Mouse (Mus musculus): ENCODE data around the gene Prkch. TPM values are rescaled to one million over a fixed set of nuclear protein-coding genes. Genes with fewer than 3 reads are reported as not detected.

Prkch gene
- polyA plus RNA-seq, 1 experiment from 2014 or later: 11.2 TPM

GRCm38 (mm10) chr12:73585850-73586249, 1.3 kb downstream of the Prkch start:
- H3K4me2 ChIP-seq (ENCODE audit: low read length): peak overlapping the region; percentile 96
- H3K4me1 ChIP-seq (replicated peaks; ENCODE audit: insufficient read depth, low read length): no peaks in the 10 kb centered on the region
- 3% methylated on average over 7 of the region's 7 CpGs for WGBS
- no peak for ATAC-seq (replicated peaks; ENCODE audit: low FRiP score, low read depth)
- no peaks in the 10 kb centered on the region for H3K9me3 ChIP-seq (replicated peaks; ENCODE audit: low read length)
- H3K36me3 ChIP-seq (ENCODE audit: insufficient read depth, low read length): no peaks in the 10 kb centered on the region
- H3K4me3 ChIP-seq (replicated peaks; ENCODE audit: low read depth, low read length): peak overlapping the region; percentile 75
- H3K9ac ChIP-seq (ENCODE audit: low read depth, low read length): peak overlapping the region; percentile 81
- H3K27ac ChIP-seq: no peak overlapping the region
- no peak for DNase-seq (ENCODE audit: low spot score)
- no peak for TF ChIP-seq CTCF (IDR thresholded peaks at IDR 0.05; ENCODE audit: low read depth)
- H3K27me3 ChIP-seq (ENCODE audit: insufficient read depth, low read length): peaks cover 5% of the 10 kb centered on the region; the same call in 1 of the 2 replicates

DNA sequence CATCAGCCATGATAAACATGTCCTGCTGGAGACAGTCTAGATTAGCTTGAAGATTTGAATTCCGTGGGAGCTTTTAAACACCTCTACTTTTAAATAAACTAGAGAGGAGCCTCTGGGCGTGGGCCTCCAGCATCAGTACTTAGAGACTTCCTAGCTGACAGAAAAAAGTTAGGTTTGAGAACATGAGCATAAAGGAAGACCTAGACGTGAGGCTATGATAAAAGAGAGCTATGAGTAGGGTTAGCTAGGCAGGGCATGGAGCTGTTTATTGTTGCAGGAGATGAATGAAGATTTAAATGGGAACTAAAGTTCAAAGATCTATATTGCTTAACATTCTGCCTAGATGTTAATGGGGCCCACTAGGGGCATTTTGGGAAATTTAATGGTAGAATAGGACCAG, 2.7 kb downstream of the Prkch start:
- Histone ChIP-seq H3K4me2 (ENCODE audit: low read length) (peak overlapping the region; percentile 38), H3K27me3 (ENCODE audit: insufficient read depth, low read length) (peaks cover 5% of the 10 kb centered on the region; the same call in 1 of the 2 replicates), H3K27ac (no peak overlapping the region), H3K9me3 (replicated peaks; ENCODE audit: low read length) (no peaks in the 10 kb centered on the region), H3K36me3 (ENCODE audit: insufficient read depth, low read length) (no peaks in the 10 kb centered on the region), H3K4me3 (replicated peaks; ENCODE audit: low read depth, low read length) (0 out of 2 replicates have a peak overlapping the region, but pooled peaks have one; percentile 13), H3K9ac (ENCODE audit: low read depth, low read length) (no peak overlapping the region), H3K4me1 (replicated peaks; ENCODE audit: insufficient read depth, low read length) (no peaks in the 10 kb centered on the region)
- ATAC-seq (replicated peaks; ENCODE audit: low FRiP score, low read depth) (no peak), DNase-seq (ENCODE audit: low spot score) (no peak)
- no peak for TF ChIP-seq CTCF (IDR thresholded peaks at IDR 0.05; ENCODE audit: low read depth)
- WGBS: 61% methylated on average over 3 of the region's 3 CpGs

GRCm38 (mm10) chr12:73590627-73591276, 6.2 kb downstream of the Prkch start:
- H3K4me1 ChIP-seq (replicated peaks; ENCODE audit: insufficient read depth, low read length): no peaks in the 10 kb centered on the region
- TF ChIP-seq CTCF (IDR thresholded peaks at IDR 0.05; ENCODE audit: low read depth): no peak
- WGBS: 70% methylated on average over 15 of the region's 15 CpGs
- no peak for DNase-seq (ENCODE audit: low spot score)
- H3K4me2 ChIP-seq (ENCODE audit: low read length): 0 out of 2 replicates have a peak overlapping the region, but pooled peaks have one; percentile 5
- H3K4me3 ChIP-seq (replicated peaks; ENCODE audit: low read depth, low read length): no peak overlapping the region
- no peaks in the 10 kb centered on the region for H3K36me3 ChIP-seq (ENCODE audit: insufficient read depth, low read length)
- H3K27ac ChIP-seq: peak overlapping the region; percentile 20
- no peaks in the 10 kb centered on the region for H3K9me3 ChIP-seq (replicated peaks; ENCODE audit: low read length)
- no peak overlapping the region for H3K9ac ChIP-seq (ENCODE audit: low read depth, low read length)
- ATAC-seq (replicated peaks; ENCODE audit: low FRiP score, low read depth): no peak
- peaks cover 5% of the 10 kb centered on the region; the same call in 1 of the 2 replicates for H3K27me3 ChIP-seq (ENCODE audit: insufficient read depth, low read length)

- no peak for TF ChIP-seq CTCF (IDR thresholded peaks at IDR 0.05; ENCODE audit: low read depth)
- H3K9ac ChIP-seq (ENCODE audit: low read depth, low read length): no peak overlapping the region
- DNase-seq (ENCODE audit: low spot score) (peak; percentile 48), ATAC-seq (replicated peaks; ENCODE audit: low FRiP score, low read depth) (no peak)
- H3K36me3 ChIP-seq (ENCODE audit: insufficient read depth, low read length): no peaks in the 10 kb centered on the region
- no peak overlapping the region for H3K4me3 ChIP-seq (replicated peaks; ENCODE audit: low read depth, low read length)
- H3K27ac ChIP-seq: peak overlapping the region; percentile 52; the same call in 1 of the 2 replicates
- H3K4me2 ChIP-seq (ENCODE audit: low read length): no peak overlapping the region; the same call in 1 of the 2 replicates
- peaks cover 5% of the 10 kb centered on the region; the same call in 1 of the 2 replicates for H3K27me3 ChIP-seq (ENCODE audit: insufficient read depth, low read length)
- H3K4me1 ChIP-seq (replicated peaks; ENCODE audit: insufficient read depth, low read length): no peaks in the 10 kb centered on the region
- 68% methylated on average over 7 of the region's 11 CpGs for WGBS
- H3K9me3 ChIP-seq (replicated peaks; ENCODE audit: low read length): no peaks in the 10 kb centered on the region
Observed at GRCm38 (mm10) chr12:73591625-73592024, 7.0 kb downstream of the Prkch start.

DNA sequence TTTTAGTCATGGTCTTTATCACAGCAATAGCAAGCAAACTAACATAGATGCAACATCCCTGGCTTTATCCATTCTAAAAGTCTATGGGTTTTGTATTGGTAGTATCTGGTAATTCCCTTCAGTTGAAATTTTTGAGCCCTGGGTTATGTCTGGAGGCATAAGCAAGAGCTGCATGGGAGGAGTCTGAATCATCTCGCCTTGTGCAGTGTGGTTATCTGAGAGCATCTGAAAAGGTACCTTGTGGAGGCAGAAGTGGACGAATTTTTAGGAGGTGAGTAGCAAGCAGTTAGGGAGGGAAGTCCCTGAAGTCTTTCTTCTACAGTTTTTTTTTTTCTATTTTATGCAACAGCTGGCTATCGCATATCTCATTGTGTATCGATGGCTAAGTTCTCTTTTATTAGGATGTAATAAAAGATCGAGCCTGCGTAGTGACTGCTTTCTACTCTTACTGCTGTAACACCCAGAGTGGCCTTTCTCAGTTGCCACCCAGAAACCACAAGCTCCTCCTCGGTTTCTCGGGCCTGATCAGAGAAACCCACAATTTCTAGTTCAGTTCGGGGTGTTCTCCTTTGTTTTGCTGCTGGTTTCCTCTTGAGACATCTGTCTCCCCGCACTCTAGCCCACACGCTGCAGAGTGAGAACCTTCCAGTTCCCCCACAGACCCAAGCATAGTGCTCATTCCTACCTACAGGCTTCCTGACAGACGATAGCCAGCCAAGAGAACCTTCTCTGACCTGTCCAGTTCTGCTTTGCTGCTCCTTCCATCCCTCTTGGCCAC, 8.6 kb downstream of the Prkch start:
- H3K9ac ChIP-seq (ENCODE audit: low read depth, low read length): no peak overlapping the region
- TF ChIP-seq CTCF (IDR thresholded peaks at IDR 0.05; ENCODE audit: low read depth): no peak
- DNase-seq (ENCODE audit: low spot score) (no peak), ATAC-seq (replicated peaks; ENCODE audit: low FRiP score, low read depth) (no peak)
- H3K4me1 ChIP-seq (replicated peaks; ENCODE audit: insufficient read depth, low read length): no peaks in the 10 kb centered on the region
- no peak overlapping the region for H3K4me2 ChIP-seq (ENCODE audit: low read length)
- 76% methylated on average over 12 of the region's 12 CpGs for WGBS
- H3K9me3 ChIP-seq (replicated peaks; ENCODE audit: low read length): no peaks in the 10 kb centered on the region
- H3K27me3 ChIP-seq (ENCODE audit: insufficient read depth, low read length): no peaks in the 10 kb centered on the region
- no peak overlapping the region for H3K4me3 ChIP-seq (replicated peaks; ENCODE audit: low read depth, low read length)
- H3K27ac ChIP-seq: no peak overlapping the region
- no peaks in the 10 kb centered on the region for H3K36me3 ChIP-seq (ENCODE audit: insufficient read depth, low read length)

DNA sequence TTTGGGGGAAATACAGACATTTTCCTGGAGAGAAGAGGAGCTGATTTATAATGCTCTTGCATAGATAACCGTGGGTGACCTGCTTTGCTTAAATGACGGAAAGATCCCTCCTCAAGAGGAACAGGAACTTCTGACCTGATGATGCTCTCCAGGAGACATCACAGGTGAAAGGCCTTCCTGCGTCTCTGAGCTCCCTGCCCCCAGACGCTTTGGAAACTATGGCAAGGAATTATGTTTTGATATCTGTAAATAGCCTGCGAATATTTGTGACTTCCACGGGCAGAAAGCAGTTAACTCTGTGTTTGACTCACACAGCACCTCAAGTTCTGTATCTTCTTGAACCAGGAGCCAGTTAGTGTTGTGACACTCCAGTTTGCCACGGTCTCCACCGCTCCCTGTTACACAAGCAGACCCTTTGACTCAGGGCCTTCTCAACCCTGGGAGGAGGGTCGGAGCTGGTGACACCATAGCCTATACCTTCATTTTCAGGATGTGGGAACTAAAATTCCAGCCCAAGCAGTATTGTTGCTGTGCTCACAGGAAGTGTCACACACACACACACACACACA, 9.7 kb downstream of the Prkch start:
- Histone ChIP-seq H3K9ac (ENCODE audit: low read depth, low read length) (no peak overlapping the region), H3K9me3 (replicated peaks; ENCODE audit: low read length) (no peaks in the 10 kb centered on the region), H3K4me3 (replicated peaks; ENCODE audit: low read depth, low read length) (no peak overlapping the region), H3K36me3 (ENCODE audit: insufficient read depth, low read length) (no peaks in the 10 kb centered on the region), H3K4me2 (ENCODE audit: low read length) (no peak overlapping the region), H3K27me3 (ENCODE audit: insufficient read depth, low read length) (no peaks in the 10 kb centered on the region), H3K4me1 (replicated peaks; ENCODE audit: insufficient read depth, low read length) (no peaks in the 10 kb centered on the region), H3K27ac (no peak overlapping the region; the same call in 1 of the 2 replicates)
- TF ChIP-seq CTCF (IDR thresholded peaks at IDR 0.05; ENCODE audit: low read depth): no peak
- no peak for DNase-seq (ENCODE audit: low spot score)
- no peak for ATAC-seq (replicated peaks; ENCODE audit: low FRiP score, low read depth)
- 71% methylated on average over 9 of the region's 9 CpGs for WGBS

All from kidney, postnatal 0 days (tissue).